ENCODE assay signal across 26 mouse cellular contexts in the genomic region with DNA sequence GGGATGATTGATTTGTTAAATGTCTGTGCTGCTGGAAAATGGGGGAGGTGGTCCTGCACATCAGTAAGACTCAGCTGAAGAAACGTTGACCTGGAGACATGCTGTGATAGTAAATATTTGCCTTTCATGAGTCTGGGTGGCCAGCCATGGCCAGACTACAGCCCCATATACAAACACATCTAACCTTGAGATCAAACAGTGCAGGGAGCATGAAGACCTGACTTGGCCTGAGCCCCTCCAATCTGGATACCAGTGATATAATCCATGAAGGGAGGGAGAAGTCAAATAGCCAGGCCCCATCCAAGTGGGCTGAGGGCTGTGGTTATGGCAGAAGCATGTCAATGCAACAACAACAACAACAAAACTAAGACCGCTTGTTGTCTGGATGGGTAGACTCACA.
DNase-seq lines count a peak whose midpoint lies in the region; ATAC-seq lines count a peak whose summit lies in the region.
"Had no signal": no experiment of that assay in that cellular context is flagged by ENCODE, and none has a peak within 500 bp of the region (broad histone marks: within the 10 kb centered on the region; RNA-seq: fewer than 3 reads in every experiment).

No protein-coding gene starts in this region.

- H3K4me2 ChIP-seq in kidney, embryonic 15.5 days: no peak overlapping the region
- no peak overlapping the region for H3K4me2 ChIP-seq in neural tube, embryonic 11.5 days (ENCODE audit: low read depth)
- H3K4me2 ChIP-seq: embryonic facial prominence, embryonic 12.5 days; embryonic facial prominence, embryonic 15.5 days; heart, embryonic 12.5 days; heart, embryonic 15.5 days; hindbrain, embryonic 13.5 days had no signal

- H3K9ac ChIP-seq in kidney, embryonic 15.5 days: no peak overlapping the region
- no peak overlapping the region for H3K9ac ChIP-seq in neural tube, embryonic 11.5 days (ENCODE audit: low read length)
- H3K9ac ChIP-seq: embryonic facial prominence, embryonic 12.5 days; embryonic facial prominence, embryonic 15.5 days; forebrain, postnatal 0 days; heart, embryonic 12.5 days; heart, embryonic 15.5 days; hindbrain, embryonic 13.5 days had no signal

- H3K27ac ChIP-seq in kidney, embryonic 15.5 days: no peak overlapping the region
- no peak overlapping the region for H3K27ac ChIP-seq in neural tube, embryonic 11.5 days (ENCODE audit: low read depth, low read length)
- H3K27ac ChIP-seq: embryonic facial prominence, embryonic 12.5 days; embryonic facial prominence, embryonic 15.5 days; heart, embryonic 15.5 days; hindbrain, embryonic 10.5 days; hindbrain, embryonic 13.5 days had no signal

- H3K4me1 ChIP-seq in kidney, embryonic 15.5 days: peaks cover 3% of the 10 kb centered on the region; the same call in 1 of the 2 replicates
- H3K4me1 ChIP-seq in neural tube, embryonic 11.5 days (ENCODE audit: control insufficient read depth, insufficient read depth, low read length): no peaks in the 10 kb centered on the region
- H3K4me1 ChIP-seq: embryonic facial prominence, embryonic 12.5 days; embryonic facial prominence, embryonic 15.5 days; heart, embryonic 15.5 days; hindbrain, embryonic 10.5 days had no signal

- 0 out of 2 replicates have a peak, but pooled peaks have one; percentile 40 for ATAC-seq in kidney, embryonic 15.5 days (replicated peaks; ENCODE audit: low FRiP score)
- ATAC-seq in neural tube, embryonic 11.5 days (ENCODE audit: insufficient read depth, low FRiP score, low TSS enrichment): no peak
- ATAC-seq in granulocyte monocyte progenitor cell, adult 5-6 weeks (replicated peaks; ENCODE audit: poor library complexity, severe bottlenecking): no peak
- ATAC-seq: activated CD4-positive, CD25-positive, alpha-beta regulatory T cell, adult 4 months; forebrain, embryonic 14.5 days; hindbrain, embryonic 16.5 days had no signal

- no peaks in the 10 kb centered on the region for H3K9me3 ChIP-seq in kidney, embryonic 15.5 days (replicated peaks)
- no peaks in the 10 kb centered on the region for H3K9me3 ChIP-seq in neural tube, embryonic 11.5 days (ENCODE audit: control insufficient read depth, low read length)
- H3K9me3 ChIP-seq: embryonic facial prominence, embryonic 12.5 days; embryonic facial prominence, embryonic 15.5 days; heart, embryonic 12.5 days; heart, embryonic 15.5 days; hindbrain, embryonic 10.5 days; hindbrain, embryonic 13.5 days had no signal

- DNase-seq in embryo, embryonic 10 days (ENCODE audit: low spot score): peak; percentile 29
- DNase-seq in embryo, embryonic 10.5 days (ENCODE audit: low spot score): no peak
- no peak for DNase-seq in kidney, adult 8-10 months
- peak; percentile 2 for DNase-seq in embryo, embryonic 11 days
- peak; percentile 9 for DNase-seq in neural tube, embryonic 11.5 days (ENCODE audit: low spot score)
- DNase-seq in layer of hippocampus, adult 11-12 months (ENCODE audit: low spot score): no peak
- DNase-seq: adrenal gland, postnatal 10 days; adrenal gland, postnatal 36 days; cerebellum, adult 18-20 months; cerebellum, adult 9-10 months; cerebellum, postnatal 14 days; forebrain, postnatal 0 days; gastrocnemius, postnatal 25 days; heart, postnatal 10 days; heart, postnatal 36 days had no signal

- 44% methylated on average over 2 of the region's 2 CpGs for WGBS in kidney, embryonic 15.5 days
- 70% methylated on average over 2 of the region's 2 CpGs for WGBS in neural tube, embryonic 11.5 days

- H3K36me3 ChIP-seq in kidney, embryonic 15.5 days: no peaks in the 10 kb centered on the region
- no peaks in the 10 kb centered on the region for H3K36me3 ChIP-seq in neural tube, embryonic 11.5 days (ENCODE audit: control insufficient read depth, insufficient read depth, low read length)
- H3K36me3 ChIP-seq: embryonic facial prominence, embryonic 12.5 days; embryonic facial prominence, embryonic 15.5 days; heart, embryonic 12.5 days; heart, embryonic 15.5 days; hindbrain, embryonic 10.5 days; hindbrain, embryonic 13.5 days had no signal

- no peaks in the 10 kb centered on the region for H3K27me3 ChIP-seq in kidney, embryonic 15.5 days
- H3K27me3 ChIP-seq in neural tube, embryonic 11.5 days (ENCODE audit: control insufficient read depth, insufficient read depth, low read length): no peaks in the 10 kb centered on the region
- H3K27me3 ChIP-seq: embryonic facial prominence, embryonic 12.5 days; embryonic facial prominence, embryonic 15.5 days; heart, embryonic 12.5 days; heart, embryonic 15.5 days; hindbrain, embryonic 13.5 days had no signal

- H3K4me3 ChIP-seq in kidney, embryonic 15.5 days (replicated peaks): no peak overlapping the region
- H3K4me3 ChIP-seq in neural tube, embryonic 11.5 days (ENCODE audit: low read depth, low read length): no peak overlapping the region
- H3K4me3 ChIP-seq: embryonic facial prominence, embryonic 12.5 days; embryonic facial prominence, embryonic 15.5 days; heart, embryonic 12.5 days; heart, embryonic 15.5 days; hindbrain, embryonic 10.5 days; hindbrain, embryonic 13.5 days had no signal

Comparison
In these comparisons a context has a peak if more than half of its experiments do, and no peak if none do; other contexts are left out.
1. DNase-seq: peak in embryo, embryonic 10 days (single experiment), embryo, embryonic 11 days (single experiment) and neural tube, embryonic 11.5 days (single experiment); none in embryo, embryonic 10.5 days (single experiment), kidney, adult 8-10 months (0 of 2) and layer of hippocampus, adult 11-12 months (single experiment).